Mouse (Mus musculus) G1E (cell line): ENCODE measurements at regions not wholly inside any gene's neighbourhood (a gene's known extent, or its start where the extent isn't known, plus 50 kb on each side); places are given as distances from the start of the nearest gene placed in this dataset.

ENCODE experiments used
- ATAC-seq: 2 replicates; pipeline ENCODE4 v1.8.0; 2016; ENCODE audit warnings: mild to moderate bottlenecking; ENCODE audit not compliant: insufficient number of reproducible peaks, poor library complexity, low FRiP score, severe bottlenecking; ENCODE audit errors: extremely low read depth
- DNase-seq: peaks from one replicate; pipeline ENCODE4 v3.0.0; 2012; ENCODE audit warnings: low spot score
- H3K27me3 ChIP-seq: 2 replicates; pipeline ENCODE4 v1.6.1; 2012; ENCODE audit warnings: mild to moderate bottlenecking, low read length, inconsistent platforms; ENCODE audit not compliant: insufficient read depth
- H3K36me3 ChIP-seq: replicated peaks from 2 replicates; pipeline ENCODE3; 2012; ENCODE audit warnings: mild to moderate bottlenecking, inconsistent platforms
- H3K4me1 ChIP-seq: 2 replicates; pipeline ENCODE4 v1.6.1; 2012; ENCODE audit warnings: low read depth, low read length, inconsistent platforms, mixed read lengths; ENCODE audit not compliant: insufficient read depth
- H3K4me3 ChIP-seq: 2 replicates; pipeline ENCODE4 v1.5.1; 2012; ENCODE audit warnings: low read depth, mild to moderate bottlenecking, inconsistent platforms, low read length, moderate library complexity, mixed read lengths
- H3K9me3 ChIP-seq: replicated peaks from 2 replicates; pipeline ENCODE4 v1.6.1; 2012; ENCODE audit warnings: inconsistent platforms
- CTCF ChIP-seq: IDR thresholded peaks from 2 replicates; pipeline ENCODE4 v1.5.1; 2012; ENCODE audit warnings: low read depth, low read length, inconsistent platforms, mixed read lengths
- GATA1 ChIP-seq: IDR thresholded peaks from 2 replicates; pipeline ENCODE4 v1.6.1; 2012; ENCODE audit warnings: borderline replicate concordance, low read length, inconsistent platforms, mixed read lengths
- GATA2 ChIP-seq: IDR thresholded peaks from 2 replicates; pipeline ENCODE4 v1.6.1; 2012; ENCODE audit warnings: low read depth, low read length, inconsistent platforms, borderline replicate concordance
- POLR2AphosphoS5 ChIP-seq: IDR thresholded peaks from 2 replicates; pipeline ENCODE4 v1.6.1; 2012; ENCODE audit warnings: low read depth, low read length, inconsistent platforms; ENCODE audit not compliant: insufficient replicate concordance
- TAL1 ChIP-seq: conservative IDR thresholded peaks from 2 replicates; pipeline ENCODE4 v1.6.1; 2012; ENCODE audit warnings: low read depth, low read length, inconsistent platforms, mixed read lengths

- DNase-seq (no peak), ATAC-seq (no peak)
- Histone ChIP-seq H3K27me3 (no peaks in the 10 kb centered on the region), H3K36me3 (no peaks in the 10 kb centered on the region), H3K4me1 (no peaks in the 10 kb centered on the region), H3K9me3 (peaks cover 8% of the 10 kb centered on the region), H3K4me3 (no peak overlapping the region)
- TF ChIP-seq CTCF (no peak), GATA1 (no peak)
Observed at GRCm38 (mm10) chr7:74719321-74719720, 164.7 kb upstream of the Slco3a1 start.

- TF ChIP-seq GATA1 (no peak), TAL1 (no peak), CTCF (no peak), POLR2AphosphoS5 (no peak), GATA2 (no peak)
- H3K9me3 ChIP-seq, result peaks cover 7% of the 10 kb centered on the region; the same call in 1 of the 2 replicates
- DNase-seq (no peak), ATAC-seq (no peak)
- H3K27me3 ChIP-seq, result no peaks in the 10 kb centered on the region
- H3K36me3 ChIP-seq, result no peaks in the 10 kb centered on the region
- no peaks in the 10 kb centered on the region for H3K4me1 ChIP-seq
- H3K4me3 ChIP-seq, result no peak overlapping the region
Observed at GRCm38 (mm10) chr7:74709993-74710581, 155.5 kb upstream of the Slco3a1 start.

DNA sequence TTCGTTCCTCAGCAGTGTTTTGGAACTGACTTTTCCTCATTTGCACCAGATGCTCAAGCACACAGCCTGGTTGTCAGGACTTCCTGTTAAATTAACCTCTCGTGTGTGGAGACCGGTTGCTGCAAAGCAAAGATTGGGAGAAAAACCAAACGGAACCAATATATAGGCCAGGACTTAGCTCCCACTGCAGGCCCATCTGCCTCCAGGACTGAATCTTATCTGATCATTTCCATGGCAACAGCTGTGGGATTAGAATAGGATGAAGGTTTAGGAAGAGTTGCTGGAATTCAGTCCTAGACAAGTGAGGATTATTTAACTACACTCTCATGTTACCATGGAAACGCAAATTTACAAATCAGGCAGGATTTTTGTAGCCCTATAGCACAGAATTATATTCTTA lies 154.4 kb upstream of the Slco3a1 start:
- H3K27me3 ChIP-seq, result no peaks in the 10 kb centered on the region
- H3K9me3 ChIP-seq, result peaks cover 11% of the 10 kb centered on the region
- no peak overlapping the region for H3K4me3 ChIP-seq
- H3K36me3 ChIP-seq, result no peaks in the 10 kb centered on the region
- ATAC-seq, result no peak
- no peaks in the 10 kb centered on the region for H3K4me1 ChIP-seq
- TF ChIP-seq POLR2AphosphoS5, result no peak
- DNase-seq, result no peak

- ATAC-seq (no peak), DNase-seq (no peak)
- peaks cover 10% of the 10 kb centered on the region for H3K9me3 ChIP-seq
- no peak overlapping the region for H3K4me3 ChIP-seq
- no peaks in the 10 kb centered on the region for H3K27me3 ChIP-seq
- no peaks in the 10 kb centered on the region for H3K36me3 ChIP-seq
- H3K4me1 ChIP-seq, result no peaks in the 10 kb centered on the region
- TF ChIP-seq TAL1, result no peak
- no peak for TF ChIP-seq GATA1
- TF ChIP-seq GATA2, result no peak
- TF ChIP-seq CTCF, result no peak
- TF ChIP-seq POLR2AphosphoS5, result no peak
Observed at GRCm38 (mm10) chr7:74703533-74703932, 149.0 kb upstream of the Slco3a1 start.

DNA sequence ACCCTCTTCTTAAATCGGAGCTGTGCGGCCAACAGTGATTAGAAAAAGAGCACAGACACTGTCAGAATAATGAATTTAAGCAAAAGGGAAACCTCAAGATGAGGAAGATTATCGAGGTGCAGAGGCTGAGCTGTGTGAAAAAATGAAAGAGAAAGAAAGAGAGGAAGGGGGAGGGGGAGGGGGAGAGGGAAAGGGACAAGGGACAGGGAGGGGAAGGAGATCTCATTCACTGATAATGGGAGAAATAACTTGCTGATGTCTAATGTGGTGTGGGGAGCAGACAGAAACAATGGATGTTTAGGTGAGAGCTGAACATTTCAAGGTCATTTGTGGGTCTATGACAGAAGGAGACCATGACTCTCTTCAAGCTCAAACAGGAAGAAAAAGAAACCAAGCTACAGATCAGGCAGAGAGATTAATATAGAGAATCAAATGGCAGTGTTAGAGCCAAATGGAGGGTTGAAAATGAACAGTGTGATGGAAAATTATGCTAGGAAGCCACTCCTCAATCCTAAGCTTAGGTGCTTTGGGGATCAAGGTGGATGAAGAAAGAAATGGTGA lies 143.3 kb upstream of the Slco3a1 start:
- TF ChIP-seq CTCF (no peak), POLR2AphosphoS5 (no peak), TAL1 (no peak), GATA2 (no peak), GATA1 (no peak)
- Histone ChIP-seq H3K4me1 (no peaks in the 10 kb centered on the region), H3K9me3 (peaks cover 10% of the 10 kb centered on the region; the same call in 1 of the 2 replicates), H3K4me3 (no peak overlapping the region), H3K27me3 (no peaks in the 10 kb centered on the region), H3K36me3 (no peaks in the 10 kb centered on the region)
- DNase-seq (no peak), ATAC-seq (no peak)

DNA sequence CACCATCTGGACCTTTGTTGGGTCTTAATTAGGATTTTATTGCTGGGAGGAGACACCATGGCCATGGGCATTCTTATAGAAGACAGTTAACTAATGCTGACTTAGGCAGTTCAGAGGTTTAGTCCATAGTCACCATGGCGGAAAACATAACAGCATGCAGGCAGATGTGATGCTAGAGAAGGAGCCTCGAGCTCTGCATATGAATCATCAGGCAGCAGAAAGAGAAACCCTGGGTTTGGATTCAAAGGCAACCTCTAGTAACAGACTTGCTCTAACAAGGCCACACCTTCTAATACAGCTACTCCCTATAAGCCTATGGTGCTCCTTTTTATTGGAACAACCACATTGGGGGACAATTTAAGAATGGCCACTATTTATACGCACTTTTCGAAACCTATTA lies 141.7 kb upstream of the Slco3a1 start:
- no peak for DNase-seq
- TF ChIP-seq CTCF (no peak), GATA1 (no peak), POLR2AphosphoS5 (no peak), TAL1 (no peak), GATA2 (no peak)
- Histone ChIP-seq H3K27me3 (no peaks in the 10 kb centered on the region), H3K4me1 (no peaks in the 10 kb centered on the region), H3K9me3 (peaks cover 12% of the 10 kb centered on the region; the same call in 1 of the 2 replicates), H3K36me3 (no peaks in the 10 kb centered on the region), H3K4me3 (no peak overlapping the region)
- no peak for ATAC-seq

DNA sequence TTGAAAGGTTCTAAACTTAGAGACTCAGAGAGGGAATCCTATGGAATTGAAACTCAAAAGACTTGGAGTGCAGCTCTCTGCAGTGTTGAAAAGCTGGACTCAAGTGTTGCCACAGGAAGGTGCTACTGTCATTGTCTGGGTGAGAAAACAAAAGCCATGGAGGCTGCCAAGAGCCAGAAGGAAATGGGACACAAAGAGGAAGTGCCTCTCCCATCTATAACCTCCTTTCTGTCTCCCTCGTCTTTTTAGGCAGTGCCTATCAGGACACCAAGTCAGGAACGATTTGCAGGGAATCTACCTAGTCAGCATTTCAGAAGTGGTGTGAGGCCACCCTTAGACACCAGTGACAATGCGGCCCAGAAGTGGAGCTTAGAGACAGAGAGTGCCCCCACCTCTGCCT lies 138.5 kb upstream of the Slco3a1 start:
- DNase-seq, result no peak
- no peak overlapping the region for H3K4me3 ChIP-seq
- H3K4me1 ChIP-seq, result no peaks in the 10 kb centered on the region
- H3K36me3 ChIP-seq, result no peaks in the 10 kb centered on the region
- TF ChIP-seq GATA1 (no peak), CTCF (no peak), TAL1 (no peak), POLR2AphosphoS5 (no peak), GATA2 (no peak)
- ATAC-seq, result no peak
- peaks cover 13% of the 10 kb centered on the region for H3K9me3 ChIP-seq
- H3K27me3 ChIP-seq, result no peaks in the 10 kb centered on the region
